Mouse (Mus musculus) MEL (cell line): ENCODE measurements at regions not wholly inside any gene's neighbourhood (a gene's known extent, or its start where the extent isn't known, plus 50 kb on each side); places are given as distances from the start of the nearest gene placed in this dataset.

ENCODE experiments used
- DNase-seq: peaks from one replicate; pipeline ENCODE4 v3.0.0; 2011; ENCODE audit warnings: low read depth, low spot score
- H3K27ac ChIP-seq: 2 replicates; pipeline ENCODE4 v1.5.1; 2012; ENCODE audit warnings: low read depth, mild to moderate bottlenecking, control low read depth, low read length, moderate library complexity; ENCODE audit not compliant: control insufficient read depth
- H3K27me3 ChIP-seq, 2 experiments: fragments of 150-350 bp in 1 of 2; sonication (generic) in 1 of 2; 2 replicates each; pipeline ENCODE4 v1.6.1; 2012; ENCODE audit warnings: low read length in 2 of 2, mild to moderate bottlenecking in 2 of 2, improper control_type of control experiment in 1 of 2, moderate library complexity in 1 of 2; ENCODE audit not compliant: insufficient read depth in 2 of 2, control insufficient read depth in 1 of 2
- H3K36me3 ChIP-seq, 2 experiments: 2 replicates each; pipeline ENCODE4 v1.6.1; 2012 to 2014; ENCODE audit warnings: low read length in 2 of 2, improper control_type of control experiment in 1 of 2, inconsistent platforms in 1 of 2, mild to moderate bottlenecking in 1 of 2; ENCODE audit not compliant: insufficient read depth in 2 of 2, control insufficient read depth in 1 of 2
- H3K4me1 ChIP-seq, 2 experiments: fragments of 150-350 bp in 1 of 2; sonication (generic) in 1 of 2; 2 replicates each; pipeline ENCODE4 v1.6.1; 2012; ENCODE audit warnings: low read length in 2 of 2, improper control_type of control experiment in 1 of 2, mild to moderate bottlenecking in 1 of 2; ENCODE audit not compliant: insufficient read depth in 2 of 2, control insufficient read depth in 1 of 2
- H3K4me3 ChIP-seq, 2 experiments: fragments of 150-350 bp in 1 of 2; sonication (generic) in 1 of 2; 2 replicates each; pipeline ENCODE4 v1.5.1; 2012; ENCODE audit warnings: low read depth in 2 of 2, low read length in 2 of 2, mild to moderate bottlenecking in 2 of 2, moderate library complexity in 2 of 2, control low read depth in 1 of 2, improper control_type of control experiment in 1 of 2; ENCODE audit not compliant: control insufficient read depth in 1 of 2, insufficient read depth in 1 of 2
- H3K79me2 ChIP-seq: 2 replicates; pipeline ENCODE4 v1.6.1; 2012; ENCODE audit warnings: mild to moderate bottlenecking, low read length, moderate library complexity; ENCODE audit not compliant: control insufficient read depth, poor library complexity, insufficient read depth
- H3K9ac ChIP-seq: 2 replicates; pipeline ENCODE4 v1.6.1; 2012; ENCODE audit warnings: low read depth, mild to moderate bottlenecking, control low read depth, low read length, moderate library complexity; ENCODE audit not compliant: control insufficient read depth, poor library complexity, severe bottlenecking
- H3K9me3 ChIP-seq: fragments of 150-350 bp; sonication (generic); replicated peaks from 2 replicates; pipeline ENCODE4 v1.6.1; 2012; ENCODE audit warnings: mild to moderate bottlenecking, low read length, improper control_type of control experiment, moderate library complexity; ENCODE audit not compliant: insufficient read depth
- BHLHE40 ChIP-seq: IDR thresholded peaks from 2 replicates; pipeline ENCODE4 v1.6.1; 2012; ENCODE audit warnings: low read depth, mild to moderate bottlenecking, inconsistent platforms, low read length, improper control_type of control experiment, borderline replicate concordance
- CHD1 ChIP-seq: IDR thresholded peaks from 2 replicates; pipeline ENCODE4 v1.6.1; 2012; ENCODE audit warnings: low read depth, mild to moderate bottlenecking, inconsistent platforms, low read length, improper control_type of control experiment
- CHD2 ChIP-seq: IDR thresholded peaks from 2 replicates; pipeline ENCODE4 v1.6.1; 2011; ENCODE audit warnings: low read length, improper control_type of control experiment
- E2F4 ChIP-seq: IDR thresholded peaks from 2 replicates; pipeline ENCODE4 v1.6.1; 2011; ENCODE audit warnings: low read depth, low read length, improper control_type of control experiment, borderline replicate concordance
- EP300 ChIP-seq, 2 experiments: IDR thresholded peaks; 2 replicates each; pipeline ENCODE4 v1.6.1; 2011; ENCODE audit warnings: improper control_type of control experiment in 2 of 2, low read length in 2 of 2, low read depth in 1 of 2, mild to moderate bottlenecking in 1 of 2
- GATA1 ChIP-seq: IDR thresholded peaks from 2 replicates; pipeline ENCODE4 v1.6.1; 2011; ENCODE audit warnings: low read depth, low read length, improper control_type of control experiment
- HCFC1 ChIP-seq: IDR thresholded peaks from 2 replicates; pipeline ENCODE4 v1.6.1; 2012; ENCODE audit warnings: low read depth, mild to moderate bottlenecking, inconsistent platforms, low read length, improper control_type of control experiment, moderate library complexity
- JUND ChIP-seq: IDR thresholded peaks from 2 replicates; pipeline ENCODE4 v1.6.1; 2011; ENCODE audit warnings: low read depth, mild to moderate bottlenecking, improper control_type of control experiment, low read length
- KAT2A ChIP-seq: conservative IDR thresholded peaks from 2 replicates; pipeline ENCODE4 v1.6.1; 2012; ENCODE audit warnings: low read depth, low read length, improper control_type of control experiment, inconsistent platforms
- MAFK ChIP-seq: IDR thresholded peaks from 2 replicates; pipeline ENCODE4 v1.6.1; 2011; ENCODE audit warnings: low read depth, mild to moderate bottlenecking, low read length, improper control_type of control experiment, borderline replicate concordance
- MAX ChIP-seq: IDR thresholded peaks from 2 replicates; pipeline ENCODE4 v1.6.1; 2011; ENCODE audit warnings: low read length, improper control_type of control experiment
- MAZ ChIP-seq: IDR thresholded peaks from 2 replicates; pipeline ENCODE4 v1.6.1; 2012; ENCODE audit warnings: low read depth, mild to moderate bottlenecking, inconsistent platforms, low read length, improper control_type of control experiment
- MEF2A ChIP-seq: IDR thresholded peaks from 2 replicates; pipeline ENCODE4 v1.6.1; 2014; ENCODE audit warnings: low read depth, mild to moderate bottlenecking, inconsistent platforms, low read length, improper control_type of control experiment; ENCODE audit not compliant: poor library complexity, insufficient replicate concordance, severe bottlenecking; ENCODE audit errors: extremely low read depth
- MXI1 ChIP-seq: IDR thresholded peaks from 2 replicates; pipeline ENCODE4 v1.6.1; 2011; ENCODE audit warnings: mild to moderate bottlenecking, low read depth, low read length, improper control_type of control experiment
- MYB ChIP-seq: IDR thresholded peaks from 2 replicates; pipeline ENCODE4 v1.6.1; 2011; ENCODE audit warnings: mild to moderate bottlenecking, low read depth, low read length, improper control_type of control experiment
- MYC ChIP-seq: IDR thresholded peaks from 2 replicates; pipeline ENCODE4 v1.6.1; 2011; ENCODE audit warnings: low read depth, mild to moderate bottlenecking, low read length, improper control_type of control experiment, moderate library complexity
- NELFE ChIP-seq: IDR thresholded peaks from 2 replicates; pipeline ENCODE4 v1.6.1; 2011; ENCODE audit warnings: low read depth, low read length, improper control_type of control experiment
- NRF1 ChIP-seq: IDR thresholded peaks from 2 replicates; pipeline ENCODE4 v1.6.1; 2014; ENCODE audit warnings: low read depth, mild to moderate bottlenecking, inconsistent platforms, low read length, improper control_type of control experiment, moderate library complexity; ENCODE audit not compliant: poor library complexity, insufficient read depth, severe bottlenecking
- POLR2AphosphoS2 ChIP-seq: IDR thresholded peaks from 2 replicates; pipeline ENCODE4 v1.6.1; 2011; ENCODE audit warnings: low read length, improper control_type of control experiment
- SIN3A ChIP-seq: IDR thresholded peaks from 2 replicates; pipeline ENCODE4 v1.6.1; 2012; ENCODE audit warnings: low read length, improper control_type of control experiment, inconsistent platforms
- SMC3 ChIP-seq: IDR thresholded peaks from 2 replicates; pipeline ENCODE4 v1.6.1; 2011; ENCODE audit warnings: low read depth, low read length, improper control_type of control experiment
- TAL1 ChIP-seq: IDR thresholded peaks from 2 replicates; pipeline ENCODE4 v1.6.1; 2012; ENCODE audit warnings: mild to moderate bottlenecking, inconsistent platforms, low read length, moderate library complexity, mixed read lengths
- TCF12 ChIP-seq: IDR thresholded peaks from 2 replicates; pipeline ENCODE4 v1.6.1; 2014; ENCODE audit warnings: low read depth, mild to moderate bottlenecking, inconsistent platforms, low read length, improper control_type of control experiment, moderate library complexity
- ZKSCAN1 ChIP-seq: IDR thresholded peaks from 2 replicates; pipeline ENCODE4 v1.6.1; 2012; ENCODE audit warnings: low read depth, mild to moderate bottlenecking, inconsistent platforms, low read length, improper control_type of control experiment, moderate library complexity
- ZMIZ1 ChIP-seq: IDR thresholded peaks from 2 replicates; pipeline ENCODE4 v1.6.1; 2012; ENCODE audit warnings: low read depth, mild to moderate bottlenecking, inconsistent platforms, low read length, improper control_type of control experiment, moderate library complexity

DNA sequence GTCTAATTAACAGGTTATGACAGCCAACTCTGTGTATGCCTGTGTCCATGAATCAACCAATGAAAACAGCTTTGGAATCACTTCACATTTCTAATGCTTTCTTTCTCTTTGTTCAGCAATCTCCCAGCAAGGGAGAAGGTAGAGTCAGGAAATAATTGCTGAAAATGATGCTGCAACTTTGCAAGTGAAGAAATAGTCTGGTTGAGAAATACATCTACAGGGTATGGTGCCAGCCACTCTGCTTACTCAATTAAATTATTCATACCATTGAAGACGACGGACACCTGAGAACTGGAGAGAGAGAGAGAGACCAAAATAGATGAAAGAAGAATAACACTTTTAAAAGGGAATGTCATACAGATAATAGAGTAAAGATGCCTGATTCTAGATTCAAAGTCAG is 645.4 kb upstream of the Cited2 start:
- no peaks in the 10 kb centered on the region for H3K4me1 ChIP-seq
- DNase-seq = no peak
- H3K79me2 ChIP-seq = no peaks in the 10 kb centered on the region
- H3K4me3 ChIP-seq = no peak overlapping the region
- H3K9ac ChIP-seq = no peak overlapping the region
- H3K36me3 ChIP-seq = no peaks in the 10 kb centered on the region
- H3K9me3 ChIP-seq = no peaks in the 10 kb centered on the region
- H3K27me3 ChIP-seq = no peaks in the 10 kb centered on the region
- TF ChIP-seq MYB (no peak), NELFE (no peak), MAX (no peak), ZMIZ1 (no peak), CHD2 (no peak), GATA1 (no peak), E2F4 (no peak), MAFK (no peak), MXI1 (no peak), NRF1 (no peak), MEF2A (no peak), EP300 (IDR thresholded peaks at IDR 0.05; ENCODE audit: low read depth in 1 of 2, low read length in 2 of 2) (no peak), HCFC1 (no peak), MYC (no peak), KAT2A (no peak), MAZ (no peak)
- H3K27ac ChIP-seq = no peak overlapping the region

GRCm38 (mm10) chr10:17080818-17081217 is 642.2 kb upstream of the Cited2 start:
- H3K9me3 ChIP-seq = no peaks in the 10 kb centered on the region
- H3K4me1 ChIP-seq = no peaks in the 10 kb centered on the region
- no peak for DNase-seq
- no peak for TF ChIP-seq MXI1
- TF ChIP-seq TCF12 = no peak
- TF ChIP-seq JUND = no peak
- TF ChIP-seq CHD1 = no peak
- no peak for TF ChIP-seq MAX
- no peak for TF ChIP-seq SMC3
- TF ChIP-seq SIN3A = no peak
- TF ChIP-seq NELFE = no peak
- no peak for TF ChIP-seq TAL1
- no peak for TF ChIP-seq MYB
- TF ChIP-seq POLR2AphosphoS2 = no peak
- no peak for TF ChIP-seq ZKSCAN1
- no peak for TF ChIP-seq CHD2
- no peak for TF ChIP-seq MAFK
- TF ChIP-seq GATA1 = no peak
- TF ChIP-seq BHLHE40 = no peak
- H3K9ac ChIP-seq = no peak overlapping the region
- H3K27ac ChIP-seq = no peak overlapping the region
- H3K36me3 ChIP-seq = no peaks in the 10 kb centered on the region
- no peaks in the 10 kb centered on the region for H3K79me2 ChIP-seq
- H3K27me3 ChIP-seq = no peaks in the 10 kb centered on the region
- H3K4me3 ChIP-seq = no peak overlapping the region
